Mouse (Mus musculus) kidney, adult 2 months (tissue): ENCODE results near the gene Zfp57.

Experiments
- CTCF ChIP-seq: fragments of 200-500 bp; conservative IDR thresholded peaks from 2 replicates; pipeline ENCODE4 v1.5.1; 2011; ENCODE audit warnings: low read depth, mild to moderate bottlenecking, control low read depth, low read length, moderate library complexity, mixed read lengths; ENCODE audit not compliant: insufficient read depth, insufficient read length
- POLR2A ChIP-seq: fragments of 200-500 bp; IDR thresholded peaks from one replicate; pipeline ENCODE4 v1.6.1; 2011; ENCODE audit warnings: low read depth, low read length, control low read depth

GRCm38 (mm10) chr17:36973271-36973787 is 27.6 kb upstream of the Zfp57 start:
- no peak for TF ChIP-seq CTCF
- TF ChIP-seq POLR2A, result no peak
